Mouse (Mus musculus) limb, embryonic 11.5 days (tissue): Measurements from ENCODE around the gene Arhgef3. TPM values are rescaled to one million over a fixed set of nuclear protein-coding genes. Genes with fewer than 3 reads are reported as not detected.

Experiments used
- microRNA-seq: library from miRNA; unstranded; fragments of <30 nt; microRNA quantifications from one replicate; pipeline ENCODE4, GENCODE M21; 2016
- polyA plus RNA-seq: library from polyadenylated mRNA; unstranded; fragments of >200 nt; fragmentation: Nextera tagmentation; extraction: Ambion mirVana; gene quantifications from 2 replicates; pipeline ENCODE4 v1.2.1, GENCODE M21; 2014

The Arhgef3 gene
- polyA plus RNA-seq, 1 experiment from 2014 or later = 17.8 TPM

Small RNA genes lying within 50 kb of the gene (microRNA-seq; reads per million reads assigned to microRNA genes)
- not detected for gene Gm23633

Other genes starting within 250 kb of the Arhgef3 start
- gene Asb14, start 220.3 kb upstream of the Arhgef3 start, polyA plus RNA-seq = 0.11 and 0.13 TPM in 2 replicates
- gene Appl1, start 143.7 kb upstream of the Arhgef3 start, polyA plus RNA-seq = 34.2 and 36.8 TPM in 2 replicates
- 0.25 and 0.52 TPM in 2 replicates for gene Hesx1, start 120.5 kb upstream of the Arhgef3 start, polyA plus RNA-seq
- gene Il17rd, start 76.0 kb upstream of the Arhgef3 start, polyA plus RNA-seq = 11.3 and 12.3 TPM in 2 replicates